Mouse (Mus musculus) monocyte, adult 5-6 weeks (primary cell): Measurements from ENCODE around the gene Fgf18. TPM values are rescaled to one million over a fixed set of nuclear protein-coding genes. Genes with fewer than 3 reads are reported as not detected.
A peak's percentile ranks its signal among the peaks of the same experiment; 100 is the strongest.

Source experiments
- ATAC-seq: fragments of 153-309, 156-312 bp; replicated peaks from 2 replicates; pipeline ENCODE4 v1.8.0; 2017; ENCODE audit warnings: mild to moderate bottlenecking; ENCODE audit not compliant: low TSS enrichment, insufficient number of reproducible peaks, severe bottlenecking, poor library complexity, low FRiP score
- total RNA-seq: library from RNA; stranded (forward); fragments of 200-1000, 200-491, 200-594 nt; gene quantifications from 3 replicates; pipeline ENCODE4 v1.2.3, GENCODE M21; 2017

Gene Fgf18
- total RNA-seq, 1 experiment from 2014 or later, result not detected

DNA sequence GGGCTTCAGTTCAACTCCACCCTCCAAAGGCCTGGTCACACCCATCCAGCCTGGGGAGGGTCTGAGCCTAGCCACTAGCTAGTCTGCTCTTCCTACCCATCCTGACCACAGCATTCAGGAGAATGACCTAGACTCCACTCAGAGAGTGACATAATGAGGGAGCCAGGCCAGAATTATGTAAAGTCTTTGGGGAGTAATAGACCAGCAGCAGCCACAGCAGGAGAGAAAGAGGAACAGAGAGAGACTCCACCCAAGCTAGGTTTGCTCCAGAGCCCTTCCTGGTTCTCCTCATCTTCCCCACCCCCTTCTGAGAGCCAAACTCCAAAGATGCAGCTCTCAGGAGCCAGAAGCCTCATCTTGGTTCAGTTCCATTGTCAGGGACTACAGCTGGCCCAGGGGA is 20.1 kb downstream of the Fgf18 start:
- ATAC-seq, result 0 out of 2 replicates have a peak, but pooled peaks have one; percentile 40

- ATAC-seq, result no peak
Observed at GRCm38 (mm10) chr11:33122575-33123268, 24.5 kb downstream of the Fgf18 start.

DNA sequence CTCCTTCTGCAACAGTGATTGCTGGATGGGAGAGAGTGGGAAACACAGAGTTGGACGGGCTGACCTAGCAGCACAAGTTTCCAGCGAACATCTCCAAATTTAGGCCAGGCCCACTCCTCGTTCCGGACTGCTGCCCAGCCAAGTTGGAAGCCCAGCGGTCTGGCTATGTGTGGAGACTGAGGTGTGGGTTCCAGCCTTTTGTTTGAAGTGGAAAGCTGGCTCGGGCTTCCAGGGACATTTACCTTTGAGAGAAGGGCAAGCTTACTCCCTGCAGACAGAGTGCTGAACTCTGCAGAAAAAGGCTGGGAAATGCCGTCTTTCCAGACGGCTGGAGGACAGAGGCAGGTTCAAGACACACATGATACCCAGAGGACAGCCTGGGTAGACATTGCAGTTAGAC is 27.6 kb downstream of the Fgf18 start:
- ATAC-seq, result no peak

DNA sequence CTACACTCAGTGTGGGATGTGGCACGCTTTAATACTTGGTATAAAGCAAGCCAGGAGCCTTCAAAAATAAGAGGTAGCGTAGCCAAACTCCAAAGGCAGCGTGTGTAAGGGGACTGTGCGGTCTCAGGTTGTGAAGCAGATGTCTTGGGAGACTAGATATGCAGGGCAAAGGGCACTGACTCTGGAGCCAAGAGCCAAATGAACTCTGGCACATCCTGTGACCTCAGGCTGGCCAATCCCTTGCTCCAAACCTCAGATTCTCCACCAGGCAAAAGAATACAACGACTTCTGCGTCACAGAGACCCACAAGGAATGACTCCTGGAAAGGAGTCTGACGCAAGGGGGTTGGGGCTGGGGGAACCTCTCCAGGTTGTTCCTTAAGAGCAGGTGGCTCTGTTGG is 28.1 kb downstream of the Fgf18 start:
- no peak for ATAC-seq

- ATAC-seq, result no peak
Observed at GRCm38 (mm10) chr11:33118480-33118879, 28.7 kb downstream of the Fgf18 start.

- ATAC-seq, result no peak
Observed at GRCm38 (mm10) chr11:33115796-33116195, 31.4 kb downstream of the Fgf18 start.

DNA sequence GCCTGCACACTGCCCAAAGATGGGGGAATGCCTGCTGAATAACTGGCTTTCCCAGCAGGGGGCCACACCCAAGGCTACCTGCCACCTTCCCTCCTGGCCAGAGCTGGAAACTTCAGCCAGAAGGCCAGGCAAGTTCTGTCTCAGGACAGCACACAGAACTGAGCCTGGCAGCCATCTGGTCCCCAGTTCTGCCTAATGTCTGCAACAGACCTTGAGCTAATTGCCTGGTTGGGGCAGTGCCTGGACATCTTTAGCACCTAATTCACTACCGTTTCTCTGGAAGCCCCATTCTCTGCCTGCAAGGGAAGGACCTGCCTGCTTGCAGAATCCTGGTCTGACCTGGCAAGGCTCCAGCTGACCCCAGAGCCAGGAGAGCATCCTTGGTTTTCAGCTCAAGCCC is 34.8 kb downstream of the Fgf18 start:
- no peak for ATAC-seq

GRCm38 (mm10) chr11:33110111-33110510 is 37.1 kb downstream of the Fgf18 start:
- ATAC-seq, result no peak

GRCm38 (mm10) chr11:33107540-33107939 is 39.7 kb downstream of the Fgf18 start:
- no peak for ATAC-seq

DNA sequence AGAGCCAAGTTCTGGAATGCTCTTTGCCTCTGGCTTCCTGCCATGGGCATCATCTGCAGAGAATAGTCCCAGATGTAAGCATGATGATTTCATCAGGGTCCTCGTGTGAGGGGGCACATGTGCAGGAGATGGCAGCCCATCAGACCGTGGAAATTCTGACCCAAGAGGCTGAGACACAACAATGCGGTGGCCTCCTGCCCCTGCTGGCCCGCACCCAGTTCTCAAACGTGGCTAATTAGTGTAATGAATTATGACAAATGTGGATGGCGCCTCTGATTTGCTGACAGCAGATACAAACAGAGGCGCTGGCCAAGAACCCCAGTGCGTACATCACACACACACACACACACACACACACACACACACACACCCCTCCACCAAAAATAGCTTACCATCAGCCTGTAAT is 42.3 kb downstream of the Fgf18 start:
- ATAC-seq, result no peak

DNA sequence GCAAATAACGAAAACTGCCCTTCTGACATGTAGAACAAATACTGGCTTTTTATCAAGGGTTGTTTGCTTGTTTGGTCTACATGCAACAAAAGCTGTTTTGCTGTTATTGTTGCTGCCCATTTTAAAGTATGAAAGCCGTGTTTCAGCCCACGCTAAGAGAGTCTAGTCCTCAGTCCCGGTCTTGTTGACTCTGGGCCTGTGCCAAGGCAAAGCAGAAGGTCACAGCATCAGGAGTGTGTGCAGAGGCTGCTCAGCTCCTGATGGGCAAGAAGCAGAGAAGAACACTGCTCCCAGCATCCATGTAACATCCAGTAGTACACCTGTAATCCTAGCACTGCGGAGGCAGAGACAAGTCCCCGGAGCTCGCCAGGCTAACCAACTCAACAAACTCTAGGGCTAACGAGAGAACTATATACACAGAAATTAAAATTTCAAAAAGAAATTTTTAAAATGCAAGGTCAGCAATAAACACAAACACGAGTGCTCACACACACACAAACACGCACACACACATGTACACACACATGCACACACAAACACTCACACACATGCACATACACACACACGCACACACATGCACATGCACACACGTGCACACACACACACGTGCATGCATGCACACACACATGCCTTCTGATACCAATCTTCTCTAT is 43.8 kb downstream of the Fgf18 start:
- ATAC-seq, result no peak

DNA sequence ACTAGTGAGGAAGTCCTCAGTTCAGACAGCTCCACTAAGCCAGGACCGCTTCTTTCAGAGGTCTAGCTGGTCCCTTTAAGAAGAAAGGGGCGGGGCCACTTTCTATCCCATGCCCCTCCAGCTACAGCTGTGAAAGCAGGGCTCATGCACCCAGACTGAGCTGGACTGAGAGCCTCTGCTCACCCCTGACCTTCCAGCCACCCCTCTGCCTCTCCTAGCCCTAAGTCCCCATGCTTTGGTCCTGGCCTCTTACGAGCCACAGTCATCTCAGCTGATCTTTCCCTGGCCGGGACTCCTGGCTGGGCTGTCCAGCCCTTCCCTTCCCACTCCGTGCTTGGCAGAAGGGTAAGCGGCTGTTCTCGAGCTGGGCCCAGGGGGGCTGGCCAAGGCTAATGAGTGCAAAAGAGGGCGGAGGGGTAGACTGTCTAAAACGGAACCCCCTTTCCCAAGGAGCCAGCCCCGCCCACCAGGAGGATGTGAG is 47.1 kb downstream of the Fgf18 start:
- no peak for ATAC-seq

- ATAC-seq, result no peak
Observed at GRCm38 (mm10) chr11:33099425-33099824, 47.8 kb downstream of the Fgf18 start.

GRCm38 (mm10) chr11:33098446-33098845 is 48.8 kb downstream of the Fgf18 start:
- ATAC-seq, result no peak

GRCm38 (mm10) chr11:33097855-33098254 is 49.3 kb downstream of the Fgf18 start:
- ATAC-seq, result no peak

DNA sequence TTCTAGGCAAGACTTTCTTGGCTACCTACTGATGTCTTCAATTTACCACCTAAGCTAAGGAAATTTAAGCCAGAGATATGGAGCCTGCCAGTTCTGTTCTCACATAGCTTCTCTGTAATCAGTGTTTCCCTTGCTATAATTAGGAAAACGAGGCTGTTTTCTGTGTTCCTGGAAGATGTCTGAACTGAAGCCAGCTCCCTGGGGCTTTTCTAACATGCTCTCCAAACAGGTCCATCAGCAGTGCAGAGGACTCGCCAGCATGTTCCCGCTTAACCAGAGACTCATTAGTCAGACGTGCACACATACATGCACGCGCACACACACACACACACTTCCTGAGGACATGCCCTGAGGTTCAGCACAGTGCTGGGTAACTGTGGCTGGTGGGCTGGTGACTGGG is 57.3 kb downstream of the Fgf18 start:
- no peak for ATAC-seq

- no peak for ATAC-seq
Observed at GRCm38 (mm10) chr11:33088181-33088580, 59.0 kb downstream of the Fgf18 start.

DNA sequence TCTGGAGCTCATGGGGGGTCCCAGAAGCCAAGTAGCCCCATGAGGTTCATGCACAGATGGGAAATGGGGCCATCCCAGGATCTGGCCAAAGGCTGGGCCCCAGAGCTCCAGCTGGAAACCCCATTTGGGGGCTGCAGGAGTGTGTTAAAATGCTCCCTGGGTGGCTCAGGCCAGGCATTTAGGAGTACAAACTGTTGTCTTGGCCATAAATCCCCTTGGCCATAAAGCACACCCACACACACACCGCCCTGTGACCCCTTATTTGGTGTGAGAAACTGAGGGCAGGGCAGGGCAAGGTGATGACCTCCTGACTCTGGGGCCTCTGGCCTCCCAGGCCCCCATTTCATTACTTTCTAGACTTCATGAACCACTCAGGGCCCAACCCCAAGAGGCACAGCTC is 61.2 kb downstream of the Fgf18 start:
- ATAC-seq, result no peak

- no peak for ATAC-seq
Observed at GRCm38 (mm10) chr11:33085514-33085913, 61.7 kb downstream of the Fgf18 start.

GRCm38 (mm10) chr11:33085054-33085453 is 62.1 kb downstream of the Fgf18 start:
- no peak for ATAC-seq
